Mouse (Mus musculus) yolk sac, embryonic 10.5 days (tissue): Measurements from ENCODE around the gene Mgat3.

Source experiments
- DNase-seq: peaks from one replicate; pipeline ENCODE4 v3.0.0-alpha.2; 2017; ENCODE audit warnings: low spot score

Gene Mgat3

GRCm38 (mm10) chr15:80173001-80173771 is at the start of gene Mgat3:
TSS of gene Mgat3 (plus strand) at chr15:80173721.
- no peak for DNase-seq

- no peak for DNase-seq
Observed at GRCm38 (mm10) chr15:80124651-80125050, 48.9 kb upstream of the Mgat3 start.

- DNase-seq: no peak
Observed at GRCm38 (mm10) chr15:80127191-80127590, 46.3 kb upstream of the Mgat3 start.

- no peak for DNase-seq
Observed at GRCm38 (mm10) chr15:80129982-80130381, 43.5 kb upstream of the Mgat3 start.

- no peak for DNase-seq
Observed at GRCm38 (mm10) chr15:80130689-80131088, 42.8 kb upstream of the Mgat3 start.

- DNase-seq: no peak
Observed at GRCm38 (mm10) chr15:80131421-80131820, 42.1 kb upstream of the Mgat3 start.

- DNase-seq: no peak
Observed at GRCm38 (mm10) chr15:80132452-80132851, 41.1 kb upstream of the Mgat3 start.

- peak; percentile 94 for DNase-seq
Observed at GRCm38 (mm10) chr15:80132993-80133586, 40.4 kb upstream of the Mgat3 start, which contains the start of gene Tab1. TSS of gene Tab1 (plus strand) at chr15:80133127.

GRCm38 (mm10) chr15:80133682-80134449 is 39.7 kb upstream of the Mgat3 start:
- DNase-seq: peak; percentile 26

- DNase-seq: no peak
Observed at GRCm38 (mm10) chr15:80134450-80134847, 39.1 kb upstream of the Mgat3 start.

- DNase-seq: no peak
Observed at GRCm38 (mm10) chr15:80135499-80135898, 38.0 kb upstream of the Mgat3 start.

GRCm38 (mm10) chr15:80136645-80137044 is 36.9 kb upstream of the Mgat3 start:
- no peak for DNase-seq

- no peak for DNase-seq
Observed at GRCm38 (mm10) chr15:80137945-80138791, 35.4 kb upstream of the Mgat3 start.

- DNase-seq: no peak
Observed at GRCm38 (mm10) chr15:80140302-80140701, 33.2 kb upstream of the Mgat3 start.

GRCm38 (mm10) chr15:80140878-80141277 is 32.6 kb upstream of the Mgat3 start:
- DNase-seq: no peak

GRCm38 (mm10) chr15:80142130-80142529 is 31.4 kb upstream of the Mgat3 start:
- DNase-seq: no peak

- DNase-seq: no peak
Observed at GRCm38 (mm10) chr15:80143760-80144159, 29.8 kb upstream of the Mgat3 start.

GRCm38 (mm10) chr15:80145397-80145796 is 28.1 kb upstream of the Mgat3 start:
- DNase-seq: no peak

- DNase-seq: no peak
Observed at GRCm38 (mm10) chr15:80146153-80146552, 27.4 kb upstream of the Mgat3 start.

GRCm38 (mm10) chr15:80147090-80147489 is 26.4 kb upstream of the Mgat3 start:
- DNase-seq: no peak

- no peak for DNase-seq
Observed at GRCm38 (mm10) chr15:80147511-80147910, 26.0 kb upstream of the Mgat3 start.

- DNase-seq: no peak
Observed at GRCm38 (mm10) chr15:80148565-80148964, 25.0 kb upstream of the Mgat3 start.
